Mouse (Mus musculus): ENCODE data around the gene Map2k5. TPM values are rescaled to one million over a fixed set of nuclear protein-coding genes. Genes with fewer than 3 reads are reported as not detected.

The Map2k5 gene
- total RNA-seq (2021) = 10 to 100 TPM; 12.4 to 13.8 TPM
- long read RNA-seq, experiment 1, transcript Map2k5-201 (22 exons, 2,310 nt) = major isoform, 7 of 14 reads
- long read RNA-seq, experiment 1, partial matches to known transcripts = 2 of 14 reads
- long read RNA-seq, experiment 1, other reads (novel, unspliced or antisense) = 5 of 14 reads
- long read RNA-seq, experiment 2, transcript Map2k5-201 (22 exons, 2,310 nt) = major isoform, 8 of 15 reads
- long read RNA-seq, experiment 2, partial matches to known transcripts = 2 of 15 reads
- long read RNA-seq, experiment 2, other reads (novel, unspliced or antisense) = 4 of 15 reads

DNA sequence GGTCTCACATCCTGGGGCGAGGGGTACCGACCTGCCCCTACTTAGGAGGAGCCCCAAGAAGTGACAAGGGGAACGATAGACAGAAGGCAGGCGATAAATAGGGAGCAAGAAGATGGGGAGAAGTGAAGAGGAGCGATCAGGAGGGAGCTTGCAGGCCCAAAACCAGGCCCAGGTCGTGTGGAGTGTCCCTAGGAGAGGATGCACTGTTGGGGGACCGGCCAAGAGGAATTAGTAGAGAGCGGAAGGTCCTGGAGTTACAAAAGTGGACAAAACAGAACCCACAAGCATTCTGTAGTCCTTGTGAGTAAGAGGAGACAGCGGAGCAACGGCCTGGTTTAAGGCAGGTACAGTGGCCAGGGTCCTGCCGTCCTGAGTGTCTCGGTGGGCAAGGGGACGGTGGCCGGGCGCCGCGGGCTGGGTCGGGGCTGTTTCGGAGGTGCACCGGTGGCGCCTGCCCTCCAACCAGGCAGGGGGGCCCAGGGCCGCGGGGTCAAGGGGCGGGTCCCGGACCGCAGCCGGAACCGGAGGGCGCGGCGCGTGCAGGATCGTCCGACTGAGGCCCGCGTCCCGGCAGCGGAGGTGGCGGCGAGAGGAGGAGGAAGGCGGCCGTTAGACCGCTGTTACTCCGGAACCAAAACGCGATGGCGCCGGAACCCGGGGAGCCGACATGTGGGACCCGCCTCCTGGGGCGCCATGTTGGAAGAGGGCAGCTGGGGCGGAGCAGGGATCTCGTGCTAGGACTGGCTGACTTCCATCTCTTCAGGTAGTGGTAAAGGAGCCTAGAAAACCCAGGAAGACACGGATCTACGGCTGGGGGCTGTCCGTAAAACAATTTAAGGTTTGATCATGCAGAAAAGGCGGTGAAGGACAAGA is at the start of gene Map2k5:
Map2k5 (minus strand) TSS at position 633 of the 873 bp plus-strand sequence.
- DNase-seq = peak; percentile 88

DNA sequence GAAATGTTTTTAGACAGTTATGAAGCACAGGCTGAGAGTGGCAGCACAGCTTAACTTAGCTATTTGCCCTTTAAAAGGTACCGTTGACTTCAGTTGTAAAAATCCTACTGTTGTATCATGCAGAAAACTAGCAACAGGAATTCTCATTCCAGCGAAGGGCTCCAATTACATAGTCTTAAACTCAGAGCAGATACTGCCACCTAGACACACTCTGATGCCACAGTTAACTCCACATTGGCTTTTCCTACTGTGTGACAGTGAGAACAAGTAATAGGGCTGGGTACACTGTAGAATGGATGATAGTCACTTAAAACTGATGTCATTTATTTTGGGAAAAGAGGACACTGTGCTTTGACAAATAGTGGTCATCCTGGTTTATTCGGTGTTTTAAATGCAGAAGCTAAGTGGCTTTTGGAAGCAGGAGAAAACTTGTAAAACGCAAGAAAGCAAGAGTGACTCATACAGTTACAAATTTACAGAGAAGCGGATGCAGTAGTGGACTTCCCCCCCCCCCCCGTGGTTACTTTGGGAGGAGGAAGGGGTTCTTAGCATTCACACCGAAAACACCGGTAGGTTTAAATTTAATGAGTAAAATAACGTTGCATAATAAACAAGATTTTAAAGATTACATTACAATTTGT is 43.5 kb upstream of the Map2k5 start:
- DNase-seq = no peak

DNA sequence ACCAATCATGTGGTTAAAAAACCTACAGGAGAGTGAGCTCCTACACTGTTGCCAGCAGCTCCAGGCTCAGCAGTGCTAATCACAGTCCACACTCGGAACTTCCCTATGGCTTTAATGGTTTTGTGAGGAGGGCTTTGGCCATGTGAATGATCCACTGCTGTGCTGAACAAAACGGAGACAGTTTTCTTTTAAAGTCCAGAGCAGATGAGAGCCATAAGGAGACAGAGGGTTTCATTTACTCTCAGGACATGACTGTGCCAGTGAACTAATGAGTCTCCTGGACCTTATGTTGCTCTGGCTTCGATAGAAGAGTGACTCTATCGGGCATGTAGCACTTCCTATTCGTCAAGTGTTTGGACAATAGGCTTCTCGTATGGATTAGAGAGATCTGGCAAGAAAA is 42.7 kb upstream of the Map2k5 start:
- DNase-seq = no peak

DNA sequence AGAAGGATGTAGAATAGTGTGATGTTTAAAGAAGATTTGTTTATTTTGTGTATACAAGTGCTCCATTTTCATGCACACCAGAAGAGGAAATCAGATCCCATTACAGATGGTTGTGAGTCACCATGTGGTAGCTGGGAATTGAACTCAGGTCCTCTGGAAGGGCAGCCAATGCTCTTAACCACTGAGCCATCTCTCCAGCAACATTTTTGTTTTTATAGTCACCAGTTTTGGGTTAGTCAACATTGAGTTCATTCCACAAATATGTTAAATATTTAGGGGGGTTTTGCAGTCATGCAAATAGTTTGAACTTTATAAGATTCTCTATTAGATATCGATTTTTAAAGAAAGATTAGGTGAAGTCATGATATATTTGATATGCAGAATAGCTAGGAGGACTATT is 22.5 kb upstream of the Map2k5 start:
- no peak for DNase-seq

DNA sequence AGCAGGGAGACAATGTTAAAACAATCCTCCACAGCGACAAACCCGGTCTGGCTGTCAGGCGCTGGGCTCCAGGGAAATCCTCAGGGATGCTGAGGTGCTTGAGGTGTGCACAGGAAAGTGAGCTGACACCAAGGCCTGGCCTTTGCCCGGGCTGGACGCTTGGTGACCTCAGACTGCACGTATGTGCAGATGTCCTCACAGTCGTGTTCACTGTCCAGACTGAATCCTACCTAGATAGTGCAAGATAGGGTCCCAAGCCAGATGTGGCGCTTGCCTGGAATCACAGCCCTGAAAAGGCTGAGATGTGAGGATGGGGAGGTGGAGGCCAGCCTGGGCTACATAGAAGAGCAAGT is 21.7 kb upstream of the Map2k5 start:
- no peak for DNase-seq

DNA sequence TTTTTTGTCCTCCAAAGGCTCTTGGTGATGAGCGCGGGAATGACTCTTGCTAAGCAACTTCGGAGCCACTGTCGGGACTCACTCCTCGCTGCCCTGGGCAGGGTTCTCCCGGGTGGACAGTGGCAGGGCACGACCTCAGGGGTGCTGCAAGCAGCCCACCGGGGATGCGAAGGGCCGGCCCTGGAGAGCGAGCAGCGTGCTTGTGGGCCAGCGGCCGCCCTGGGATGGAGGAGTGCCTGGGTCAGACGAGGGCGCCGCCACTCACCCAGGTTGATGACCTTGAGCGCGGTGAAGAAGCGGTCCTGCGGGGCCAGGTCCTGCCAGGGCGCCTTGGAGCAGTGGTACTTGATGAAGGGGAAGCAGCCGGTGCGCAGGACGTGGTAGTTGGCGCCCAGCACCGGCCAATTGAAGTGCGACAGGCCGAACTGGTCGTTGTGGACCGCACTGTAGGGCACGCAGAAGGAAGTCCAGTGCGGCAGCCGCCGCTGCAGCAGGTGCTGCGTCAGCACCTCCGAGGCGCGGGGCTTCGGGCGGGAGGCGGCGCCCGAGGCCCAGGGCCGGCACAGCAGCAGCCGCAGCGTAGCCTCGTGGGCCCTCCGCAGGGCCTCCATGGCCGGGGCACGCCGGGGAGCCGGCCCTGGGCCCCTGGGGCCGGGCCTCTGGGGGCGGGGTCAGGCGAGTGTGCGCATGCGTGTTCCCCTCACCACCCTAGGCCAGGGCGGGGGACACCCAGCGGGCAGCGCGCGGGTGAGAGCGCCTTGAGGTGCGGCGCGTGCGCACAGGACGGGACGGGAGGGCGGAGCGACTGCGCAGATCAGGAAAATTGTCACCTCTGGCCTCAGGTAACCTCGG is 21.1 kb upstream of the Map2k5 start, which contains the start of gene 2300009A05Rik:
2300009A05Rik (minus strand) TSS at position 636 of the 852 bp plus-strand sequence.
- peak; percentile 96 for DNase-seq

DNA sequence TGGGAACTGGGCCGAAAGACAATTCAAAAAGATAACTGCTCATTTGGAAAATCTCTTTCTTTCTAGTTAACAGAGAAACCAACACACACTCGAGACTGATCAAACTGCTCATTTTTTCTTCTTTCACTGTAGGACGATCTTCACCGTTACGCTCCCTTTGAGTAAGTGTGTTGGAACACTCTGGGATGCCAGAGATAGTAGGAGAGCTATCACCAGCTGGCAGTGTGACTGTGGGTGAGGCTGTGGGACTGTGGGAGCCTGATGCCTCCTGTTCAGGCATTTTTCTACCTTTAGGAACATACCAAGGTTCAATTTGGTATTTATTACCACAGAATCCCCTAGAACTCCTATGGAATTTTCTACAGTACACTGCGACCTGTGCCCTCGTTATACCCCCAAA is 17.9 kb upstream of the Map2k5 start:
- no peak for DNase-seq

DNA sequence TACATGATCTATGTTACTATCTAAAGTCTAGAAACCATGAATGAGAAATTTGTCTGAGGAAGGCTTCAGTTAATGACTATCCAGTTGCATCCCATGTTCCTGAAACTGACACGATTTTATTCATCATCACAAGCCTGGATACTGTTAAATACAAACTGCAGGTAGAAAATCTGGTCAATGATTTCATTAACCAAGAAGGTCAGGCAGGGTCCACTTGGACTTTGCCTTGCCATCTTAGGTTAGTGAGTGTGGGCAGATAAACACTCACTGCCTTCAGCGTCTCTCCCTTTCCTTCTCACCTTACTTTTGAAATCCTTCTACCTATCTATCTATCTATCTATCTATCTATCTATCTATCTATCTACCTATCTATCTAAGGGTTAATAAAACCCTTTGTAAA is 13.6 kb upstream of the Map2k5 start:
- no peak for DNase-seq

DNA sequence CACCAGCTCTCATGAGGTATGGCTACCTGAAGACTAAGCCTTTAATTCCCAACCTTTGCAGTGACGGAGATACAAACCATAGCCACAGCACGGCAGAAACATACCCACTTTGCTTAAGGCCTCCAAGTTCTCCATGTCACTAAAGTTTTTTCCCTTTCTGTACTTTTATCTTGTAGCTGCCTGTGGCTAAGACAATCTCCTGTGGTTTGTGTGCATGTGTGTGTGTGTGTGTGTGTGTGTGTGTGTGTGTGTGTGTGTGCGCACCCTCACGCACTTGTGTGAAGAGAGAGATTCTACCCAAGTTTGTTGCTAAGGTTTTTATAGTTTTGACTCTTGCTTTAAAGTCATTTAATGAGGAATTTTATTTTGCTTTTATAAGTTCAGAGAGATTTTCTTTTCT is 5.1 kb upstream of the Map2k5 start:
- no peak for DNase-seq

DNA sequence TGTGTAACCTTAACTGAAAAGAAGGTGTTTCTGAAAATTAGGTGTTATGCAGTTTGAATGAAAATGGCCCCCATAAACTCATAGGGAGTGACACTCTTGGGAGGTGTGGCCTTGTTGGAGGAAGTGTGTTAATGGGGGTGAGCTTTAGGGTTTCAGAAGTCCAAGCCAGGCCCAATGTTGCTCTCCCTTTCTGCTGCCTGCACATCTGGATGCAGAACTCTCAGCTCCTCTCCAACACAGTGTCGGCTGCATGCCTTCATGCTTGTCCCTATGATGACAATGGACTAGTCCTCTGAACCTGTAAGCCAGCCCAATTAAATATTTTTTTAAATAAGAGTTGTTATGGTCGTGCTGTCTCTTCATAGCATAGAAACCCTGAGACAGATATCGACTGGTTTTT is 2.6 kb upstream of the Map2k5 start:
- DNase-seq = no peak

DNA sequence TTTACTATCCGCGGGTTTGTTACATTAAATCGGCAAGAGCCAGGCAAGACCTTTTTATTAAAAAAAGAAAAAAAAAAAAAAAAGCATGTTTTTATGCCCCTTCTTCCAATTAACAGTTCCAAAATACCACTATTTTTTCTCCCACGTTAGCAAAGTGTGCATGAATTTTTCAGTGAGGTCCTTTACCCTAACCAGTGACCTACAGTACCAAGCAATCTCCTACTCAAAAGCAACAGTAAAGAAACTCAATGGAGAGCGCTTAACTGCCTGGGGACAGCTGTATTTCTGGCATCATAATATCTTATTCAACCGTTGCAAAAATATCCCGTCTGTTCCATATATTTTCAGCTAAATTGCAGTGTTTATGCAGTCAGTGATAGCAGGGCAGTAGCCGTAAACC is 472 bp upstream of the Map2k5 start:
- no peak for DNase-seq

DNA sequence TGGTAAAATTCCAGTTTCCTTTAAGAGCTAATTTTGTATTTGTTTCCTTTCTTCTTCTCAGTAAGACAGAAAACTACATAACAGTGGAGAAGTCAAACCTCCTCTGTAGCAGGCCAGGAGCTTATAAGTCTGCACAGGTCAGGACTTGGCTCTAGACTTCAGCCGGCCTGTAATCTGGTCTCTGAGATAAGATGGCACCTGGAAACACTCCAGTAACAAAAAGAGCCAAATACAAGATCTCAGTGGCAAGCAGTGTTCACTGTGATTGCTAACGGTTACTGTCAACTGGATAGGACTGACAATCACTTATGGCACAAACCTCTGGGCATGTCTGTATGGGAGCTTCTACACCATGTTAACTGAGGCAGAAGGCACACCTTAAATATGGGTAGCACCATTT is 4.4 kb downstream of the Map2k5 start:
- DNase-seq = no peak

DNA sequence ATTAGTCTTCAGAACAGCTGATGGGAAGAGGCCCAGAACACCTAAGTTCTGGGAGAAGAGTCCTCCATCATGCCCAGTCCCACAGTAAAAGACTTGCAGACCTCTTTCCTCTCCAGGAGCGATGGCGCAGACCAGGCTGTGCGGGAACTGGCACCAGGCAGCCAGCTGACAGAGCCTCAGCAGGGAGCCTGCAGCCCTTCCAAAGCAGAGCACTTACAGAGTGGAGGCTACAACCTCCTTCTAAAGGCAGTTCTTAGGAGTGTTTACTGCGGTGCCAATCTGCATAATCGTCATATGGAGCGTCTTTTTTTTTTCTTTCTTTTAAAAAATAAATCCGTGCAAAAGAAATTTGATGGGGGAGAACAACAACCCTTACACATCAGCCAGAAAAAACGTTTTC is 5.2 kb downstream of the Map2k5 start:
- DNase-seq = no peak

DNA sequence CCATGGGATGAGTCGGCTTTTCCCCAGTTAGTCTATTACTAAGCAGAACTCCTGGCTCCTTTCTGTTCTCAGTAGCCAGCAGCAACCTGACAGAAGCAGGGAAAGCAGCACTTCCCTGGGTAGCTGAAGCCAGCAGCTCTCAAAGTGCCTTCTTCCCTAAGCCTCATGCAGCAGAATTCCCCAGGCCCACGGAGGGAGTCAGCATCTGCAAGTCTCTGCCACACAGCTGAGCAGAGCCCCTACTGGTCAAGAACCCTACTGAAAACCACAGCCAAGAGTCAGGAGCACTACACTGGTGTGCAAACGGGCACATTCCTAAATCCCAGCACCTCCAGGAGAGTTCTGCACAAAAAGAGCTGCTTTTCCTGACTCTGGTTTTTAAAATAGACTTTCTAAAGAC is 17.3 kb downstream of the Map2k5 start:
- DNase-seq = no peak

DNA sequence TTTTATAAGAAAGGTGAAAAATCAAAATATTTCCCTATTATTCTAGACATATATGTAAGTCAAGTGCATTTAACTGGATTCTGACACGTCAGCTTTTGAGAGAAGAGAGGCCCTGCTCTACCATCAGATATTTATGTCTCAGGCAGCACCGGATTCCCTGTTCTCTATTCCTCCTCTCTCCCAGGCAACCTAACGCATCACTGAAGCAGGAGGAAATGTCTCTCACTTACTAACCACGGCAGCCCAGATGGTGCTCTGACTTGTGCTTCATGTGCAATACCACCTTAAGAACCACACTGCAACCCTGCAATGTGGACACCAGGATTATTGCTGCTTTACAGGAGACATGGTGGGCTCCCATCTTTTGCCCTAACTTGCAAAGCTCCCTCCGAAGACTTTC is 18.7 kb downstream of the Map2k5 start:
- no peak for DNase-seq

DNA sequence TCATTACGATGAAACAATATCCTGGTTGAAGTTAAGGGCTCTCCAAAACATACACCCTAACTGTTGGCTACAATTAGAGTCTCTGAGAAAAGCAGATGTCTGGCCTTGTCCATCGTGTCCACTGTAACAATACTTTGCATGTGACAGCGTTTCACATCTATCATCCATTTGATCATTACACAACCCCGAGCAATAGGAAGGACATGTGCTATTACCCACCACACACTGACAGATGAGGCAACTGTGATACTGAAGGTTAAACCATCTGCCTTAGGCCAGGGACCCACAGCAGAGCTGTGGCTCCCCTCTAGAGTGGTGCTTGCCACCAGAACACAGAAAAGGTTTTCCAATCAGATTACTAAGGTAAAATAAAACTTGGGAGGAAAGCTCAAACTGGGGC is 21.0 kb downstream of the Map2k5 start:
- DNase-seq = no peak

DNA sequence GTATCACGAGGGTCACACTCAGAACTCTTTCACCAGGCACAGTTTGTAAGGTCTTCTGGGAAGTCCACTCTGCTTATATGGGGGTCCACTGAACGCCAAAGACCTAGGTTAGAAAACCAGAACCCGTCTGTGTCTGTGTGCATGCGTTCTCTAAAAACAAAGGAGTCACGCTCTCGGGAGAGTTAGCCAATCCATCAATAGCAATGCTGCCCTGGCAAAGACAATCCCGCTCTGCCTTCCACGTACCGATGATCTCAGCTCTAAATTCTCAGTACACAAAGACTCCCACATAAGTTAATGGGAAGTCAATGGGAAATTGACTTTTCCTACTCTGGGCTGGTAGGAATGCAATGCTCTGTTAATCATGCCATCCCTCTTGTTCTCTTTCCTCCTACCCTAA is 21.4 kb downstream of the Map2k5 start:
- no peak for DNase-seq

DNA sequence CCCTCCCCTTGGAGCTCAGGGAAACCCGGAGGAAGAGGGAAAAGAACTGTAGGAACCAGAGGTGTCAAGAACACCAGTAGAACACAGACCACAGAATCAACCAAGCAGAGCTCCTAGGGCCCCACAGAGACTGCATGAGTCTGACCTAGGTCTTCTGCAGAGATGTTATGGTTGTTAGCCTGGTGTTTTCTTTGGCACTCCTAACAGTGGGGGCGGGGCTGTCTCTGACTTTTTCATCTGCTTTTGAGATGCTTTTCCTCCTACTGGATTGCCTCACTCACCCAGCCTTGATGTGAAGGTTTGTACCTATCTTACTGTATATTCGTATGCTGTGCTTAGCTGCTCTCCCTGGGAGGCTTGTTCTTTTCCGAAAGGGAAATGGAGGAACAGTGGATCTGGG is 23.5 kb downstream of the Map2k5 start:
- no peak for DNase-seq

DNA sequence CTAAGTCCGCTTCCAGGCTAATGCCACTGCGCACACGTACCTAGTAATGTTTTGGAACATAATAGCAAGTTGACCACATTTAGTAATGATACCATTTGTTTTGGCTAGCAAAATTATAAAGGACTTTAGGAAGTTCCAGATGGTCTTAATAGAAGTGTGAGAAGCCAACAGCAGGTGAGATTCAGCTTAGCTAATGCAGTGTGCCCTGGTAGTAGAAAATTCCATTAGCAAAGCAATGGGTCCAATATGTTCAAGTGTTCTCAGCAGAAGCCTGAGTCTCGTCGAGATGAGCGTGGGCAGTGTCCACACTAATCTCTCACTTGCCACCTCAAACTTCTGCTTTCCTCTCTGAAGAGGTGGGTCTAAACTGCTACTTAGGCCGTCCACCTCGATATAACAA is 27.7 kb downstream of the Map2k5 start:
- DNase-seq = no peak

DNA sequence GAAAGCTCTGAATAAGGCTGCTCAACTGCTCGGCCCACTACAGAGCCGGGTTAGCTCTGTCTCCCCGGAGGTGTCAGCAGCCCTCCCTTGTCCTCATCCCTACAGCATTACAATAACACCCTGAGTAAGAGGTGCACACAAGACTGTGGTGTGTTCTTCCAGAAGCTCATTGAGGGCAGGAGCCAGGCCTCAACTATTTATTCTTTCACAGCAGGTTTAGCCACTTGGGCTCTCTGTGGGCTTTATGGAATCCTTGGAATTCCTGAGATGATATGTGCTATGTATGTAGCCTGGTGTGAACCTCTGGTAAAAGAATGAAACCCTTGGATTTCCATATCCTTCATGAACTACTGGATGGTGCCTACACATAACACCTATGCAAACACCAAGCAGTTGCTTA is 28.5 kb downstream of the Map2k5 start:
- DNase-seq = no peak

DNA sequence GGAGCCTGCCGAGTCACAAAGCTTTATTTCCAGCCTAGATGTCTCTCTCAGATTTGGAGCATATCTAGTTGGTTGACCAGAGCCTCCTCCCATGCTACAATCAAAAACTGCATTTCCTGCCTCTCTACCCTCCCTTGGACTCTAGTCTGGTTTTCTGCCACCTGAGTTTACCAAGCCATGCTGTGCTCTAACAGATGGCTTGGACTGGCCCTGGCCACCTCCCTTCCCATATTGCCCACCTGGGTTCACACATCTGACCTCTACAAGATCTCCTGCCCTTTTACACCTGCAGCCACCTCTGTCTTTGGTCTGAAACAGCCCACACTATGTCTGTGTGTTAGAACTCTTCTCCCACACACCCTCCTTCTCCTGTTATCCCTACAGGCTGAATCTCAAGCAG is 29.6 kb downstream of the Map2k5 start:
- DNase-seq = no peak

DNA sequence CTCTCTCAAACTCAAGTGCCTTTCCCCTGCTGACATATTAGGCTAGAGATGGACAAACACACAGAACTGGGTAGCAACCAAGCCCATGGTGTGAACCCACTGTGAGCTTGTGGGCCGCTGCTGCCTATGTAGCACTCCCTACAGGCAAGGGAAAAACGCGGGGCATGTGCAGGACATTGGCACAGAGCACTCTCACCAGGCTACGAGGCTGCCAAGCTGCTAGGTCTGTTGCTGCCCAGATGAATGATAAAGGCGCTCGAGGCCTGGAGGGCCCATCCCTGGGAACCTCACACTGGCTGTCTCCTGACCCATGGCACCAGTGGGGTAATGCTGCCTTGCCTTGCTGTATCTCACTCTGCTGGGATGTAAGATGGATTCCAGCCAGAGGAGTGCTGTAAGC is 31.7 kb downstream of the Map2k5 start:
- no peak for DNase-seq

All from gastrocnemius, postnatal 25 days (tissue).